Mouse (Mus musculus) lung, adult 18-20 months (tissue): ENCODE data around the gene Gm43552.
A peak's percentile ranks its signal among the peaks of the same experiment; 100 is the strongest.
"Not testable (repeated sequence)": the region's sequence is repeated elsewhere in the genome, so short reads cannot be mapped to it uniquely, and the experiment has no call there.

ENCODE experiments used
- DNase-seq, 2 experiments: peaks; one replicate each; pipeline ENCODE4 v3.0.0; 2022; ENCODE audit warnings: mixed read lengths in 2 of 2

The Gm43552 gene

DNA sequence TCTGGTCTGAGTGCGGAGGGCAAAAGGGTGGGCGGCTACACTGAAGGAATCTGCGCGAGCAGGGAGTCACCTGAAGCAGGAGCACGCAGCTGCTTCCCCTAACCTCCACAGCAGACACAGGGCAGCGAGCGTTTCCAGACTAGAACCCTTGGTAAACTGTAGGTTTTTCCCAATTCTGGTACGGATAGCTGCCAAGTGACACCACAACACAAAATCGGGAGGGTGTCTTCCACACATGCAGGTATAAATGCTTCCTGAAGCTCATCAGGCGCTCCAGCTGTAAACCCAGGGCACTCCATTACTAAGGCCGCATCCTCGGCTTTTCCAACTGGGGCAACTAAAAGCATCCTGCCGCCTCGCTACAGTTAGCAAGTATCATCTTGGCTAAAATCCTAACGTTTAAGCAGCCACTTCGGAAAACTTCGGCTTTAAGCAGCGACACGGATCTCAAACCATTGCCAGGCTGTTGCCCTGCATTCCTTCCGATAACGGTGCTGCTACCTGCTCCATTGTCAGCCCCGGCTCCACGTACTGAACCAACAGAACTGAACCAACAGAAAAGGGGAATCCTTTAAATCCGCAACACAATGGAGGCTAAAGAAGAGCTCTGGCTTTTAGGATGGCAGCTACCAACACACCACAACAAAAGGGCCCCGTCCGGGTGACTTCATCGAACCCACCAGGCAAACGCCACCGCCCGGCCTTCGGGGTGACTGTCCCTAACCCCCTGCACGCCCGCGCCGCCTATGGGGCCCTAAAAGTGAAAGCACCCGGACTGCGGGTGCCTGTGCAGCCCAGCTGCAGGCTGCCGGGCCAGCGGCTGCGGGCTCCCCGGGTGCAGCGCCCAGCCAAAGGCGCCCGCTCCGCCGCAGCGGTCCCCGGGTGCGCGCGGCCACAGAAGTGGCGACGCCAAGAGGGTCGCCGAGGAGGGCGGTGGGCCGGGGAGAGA is 592 bp downstream of the Gm43552 start:
- peak; percentile 74 to 76 for DNase-seq

DNA sequence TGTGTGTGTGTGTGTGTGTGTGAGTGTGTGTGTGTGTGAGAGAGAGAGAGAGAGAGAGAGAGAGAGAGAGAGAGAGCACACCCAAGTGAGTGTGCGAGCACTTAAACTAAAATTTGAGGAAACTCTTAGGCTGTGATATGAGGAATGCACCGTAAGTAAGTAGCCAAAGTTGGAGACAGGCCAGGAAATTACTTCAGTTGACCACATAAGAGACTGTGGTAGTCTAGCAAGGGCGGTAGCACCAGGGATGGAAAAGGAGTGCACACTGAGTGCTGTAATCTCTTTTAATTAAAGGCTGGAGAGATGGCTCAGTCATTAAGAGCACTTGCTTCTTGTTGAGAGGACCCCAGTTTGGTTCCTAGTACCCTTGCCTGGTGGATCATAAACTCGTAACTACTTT is 2.8 kb downstream of the Gm43552 start:
- DNase-seq, result peak; percentile 59 to 83

DNA sequence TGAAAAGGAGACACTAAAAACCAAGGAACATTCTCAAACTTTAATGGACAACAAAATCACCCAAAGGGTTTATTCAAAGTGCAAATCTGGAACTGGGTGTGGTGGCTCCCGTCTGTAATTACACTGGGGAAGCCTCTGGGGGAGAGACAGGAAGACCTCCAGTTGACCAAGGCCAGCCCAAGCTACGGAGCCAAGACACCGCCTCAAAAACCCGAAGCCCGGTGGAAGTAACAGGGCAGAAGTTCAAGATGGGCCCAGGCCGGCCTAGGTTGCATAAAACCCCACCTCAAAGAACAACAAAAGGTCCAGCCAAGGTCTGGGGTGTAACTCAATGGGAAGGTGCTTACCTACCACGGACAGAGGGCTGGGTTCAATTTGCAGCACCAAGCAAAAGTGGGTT is 3.9 kb downstream of the Gm43552 start:
- DNase-seq, result peak; percentile 17 to 24

DNA sequence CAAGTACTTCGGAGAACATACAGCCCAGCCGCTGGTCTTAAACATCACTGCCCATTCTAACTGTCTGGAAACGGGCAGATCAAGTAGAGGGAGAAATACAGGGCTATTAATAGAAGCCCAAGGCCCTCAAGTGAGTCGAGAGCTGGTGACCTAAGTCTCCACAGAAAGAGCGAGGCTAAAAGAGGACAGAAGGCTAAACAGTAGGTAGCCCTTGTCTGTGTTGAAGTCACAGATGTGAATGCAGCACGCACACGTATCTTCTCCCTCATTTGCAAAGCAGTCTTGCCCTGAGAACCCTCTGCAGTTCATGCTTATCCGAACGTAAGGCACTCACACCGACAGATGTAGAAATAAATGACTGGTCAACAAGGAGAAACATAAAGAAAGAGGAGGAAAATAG is 5.3 kb downstream of the Gm43552 start:
- DNase-seq, result peak; percentile 19 to 32

DNA sequence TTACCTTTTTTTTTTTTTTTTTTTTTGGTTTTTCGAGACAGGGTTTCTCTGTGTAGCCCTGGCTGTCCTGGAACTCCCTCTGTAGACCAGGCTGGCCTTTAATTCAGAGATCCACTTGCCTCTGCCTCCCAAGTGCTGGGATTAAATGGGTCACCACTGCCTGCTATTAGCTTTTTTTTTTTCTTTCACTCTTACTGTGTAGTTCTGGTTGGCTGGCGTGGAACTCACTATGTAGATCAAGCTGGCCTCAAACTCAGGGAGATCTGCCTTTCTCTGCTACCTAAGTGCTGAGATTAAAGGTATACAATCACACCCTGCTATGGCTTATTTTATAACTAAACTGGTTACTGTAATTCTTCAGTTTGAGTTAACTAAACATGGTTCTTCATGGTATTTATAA is 6.1 kb downstream of the Gm43552 start:
- DNase-seq, result no peak

DNA sequence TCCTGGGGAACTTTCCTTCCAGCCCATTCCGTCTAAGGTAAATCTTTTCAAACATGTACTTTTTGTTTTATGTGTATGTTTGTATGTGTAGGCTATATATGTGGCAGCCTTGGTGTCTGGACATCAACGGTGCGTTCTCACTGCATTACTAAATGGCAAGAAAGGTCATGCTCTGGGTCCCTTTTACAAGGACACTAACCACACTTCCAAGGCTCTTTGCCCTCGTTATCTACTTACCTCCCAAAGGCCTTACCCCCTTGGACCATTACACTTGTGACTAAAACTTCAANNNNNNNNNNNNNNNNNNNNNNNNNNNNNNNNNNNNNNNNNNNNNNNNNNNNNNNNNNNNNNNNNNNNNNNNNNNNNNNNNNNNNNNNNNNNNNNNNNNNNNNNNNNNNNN is 9.6 kb downstream of the Gm43552 start:
- DNase-seq, result no peak

DNA sequence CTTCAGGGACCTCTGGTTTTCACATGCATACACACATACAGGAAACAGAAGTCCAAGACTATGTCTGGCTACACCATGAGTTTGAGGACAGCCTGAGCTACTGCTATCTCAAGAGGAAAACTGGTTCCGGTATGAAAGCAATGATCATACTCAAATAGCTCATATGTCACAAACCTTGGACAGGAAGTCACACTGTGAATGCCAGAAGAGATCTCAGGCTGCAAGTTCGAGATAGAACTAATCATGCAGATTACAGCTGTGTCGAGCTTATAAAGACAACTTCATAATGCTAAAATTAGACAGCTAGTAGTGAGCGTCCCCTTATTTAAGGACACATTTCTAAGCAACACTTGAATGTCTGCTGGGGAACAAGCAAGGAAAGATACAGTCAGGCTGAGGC is 12.1 kb downstream of the Gm43552 start:
- DNase-seq, result no peak

DNA sequence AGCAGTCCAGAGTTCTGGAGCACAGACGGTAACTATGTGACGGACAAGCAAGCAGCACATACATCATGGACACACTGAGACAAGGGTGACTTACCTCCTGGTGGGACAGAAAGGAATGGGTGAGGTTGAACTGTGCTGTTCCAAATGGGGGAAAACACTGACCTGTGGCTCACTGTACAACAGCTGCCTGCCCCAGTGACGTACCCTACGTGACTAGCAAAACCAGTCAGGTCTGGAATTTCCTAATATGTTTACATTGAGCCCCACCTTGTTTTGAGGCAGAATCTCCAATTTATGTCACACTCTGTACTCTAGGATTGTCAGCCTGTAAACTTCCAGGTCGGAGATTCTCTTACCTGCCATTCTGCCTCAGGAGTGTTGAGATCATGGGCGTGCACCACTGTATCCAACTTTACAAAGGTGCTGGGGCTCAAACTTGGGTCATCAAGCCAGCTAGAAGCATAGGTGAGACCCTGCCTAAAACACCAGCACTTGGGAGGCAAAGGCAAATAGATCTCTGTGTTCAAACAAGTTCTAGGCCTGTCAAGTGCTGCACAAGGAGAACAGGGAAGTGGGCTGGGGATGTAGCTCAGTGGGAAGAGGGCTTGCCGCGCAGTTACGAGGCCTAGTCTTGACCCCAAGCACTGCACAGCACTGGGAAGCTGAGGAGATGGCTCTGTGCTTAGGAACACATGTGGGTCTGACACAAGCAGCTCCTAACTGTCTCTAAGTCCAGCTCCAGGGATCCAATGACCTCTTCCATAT is 12.8 kb downstream of the Gm43552 start:
- DNase-seq, result peak; percentile 12 to 47

DNA sequence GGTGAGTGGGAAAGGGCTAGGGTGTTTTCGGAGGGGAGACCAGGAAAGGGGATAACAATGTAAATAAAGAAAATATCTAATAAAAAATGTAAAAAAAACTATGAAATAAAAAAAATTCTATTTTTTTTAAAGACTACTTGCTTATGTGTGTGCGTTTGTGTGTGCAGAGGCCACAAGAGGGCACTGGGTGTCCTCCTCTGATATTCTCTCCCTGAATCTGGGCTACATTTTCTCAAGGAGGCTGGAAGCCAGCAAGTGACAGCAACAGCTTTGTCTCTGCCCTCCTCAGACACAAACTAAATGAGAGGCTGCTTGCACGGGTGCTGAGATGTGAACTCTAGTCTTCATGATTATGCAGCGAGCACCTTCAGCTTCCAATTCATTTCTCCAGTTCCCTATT is 14.4 kb downstream of the Gm43552 start:
- peak; percentile 38 for DNase-seq

DNA sequence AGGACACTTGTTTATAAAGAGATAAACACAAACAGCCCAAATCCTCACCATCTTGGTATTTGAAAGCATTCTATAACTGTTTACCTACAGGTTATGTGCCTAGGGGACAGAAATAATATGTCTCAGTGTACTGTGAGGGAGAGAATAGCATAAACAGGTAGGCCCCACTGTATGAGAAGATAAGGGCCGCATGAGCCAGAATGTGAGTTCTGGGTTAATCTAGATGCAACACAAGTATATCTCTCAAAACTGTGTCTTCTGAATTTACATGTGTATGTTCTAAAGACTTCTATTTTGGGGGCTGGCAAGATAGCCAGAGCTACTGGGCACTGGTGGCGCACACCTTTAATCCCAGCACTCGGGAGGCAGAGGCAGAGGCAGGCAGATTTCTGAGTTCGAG is 15.9 kb downstream of the Gm43552 start:
- not testable (repeated sequence) for DNase-seq

DNA sequence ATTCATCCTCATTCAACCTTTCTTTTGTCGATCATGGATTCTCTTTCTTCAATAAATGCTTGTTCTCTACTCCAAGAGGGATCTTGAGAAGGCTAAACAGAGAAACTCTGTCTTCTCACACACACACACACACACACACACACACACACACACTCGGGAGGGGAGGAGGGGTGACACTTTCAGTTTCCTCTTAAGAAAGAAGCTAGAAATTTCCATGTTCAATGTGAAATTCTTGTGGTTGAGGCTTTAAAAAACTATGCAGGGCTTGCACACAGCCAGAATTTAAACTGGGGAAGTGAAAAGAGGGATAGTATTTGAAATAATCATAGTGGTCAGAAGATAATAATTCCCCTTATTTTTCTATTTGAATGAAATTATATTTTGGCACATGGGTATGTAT is 16.8 kb downstream of the Gm43552 start:
- DNase-seq, result peak in 1 of 2 experiments; percentile 26

DNA sequence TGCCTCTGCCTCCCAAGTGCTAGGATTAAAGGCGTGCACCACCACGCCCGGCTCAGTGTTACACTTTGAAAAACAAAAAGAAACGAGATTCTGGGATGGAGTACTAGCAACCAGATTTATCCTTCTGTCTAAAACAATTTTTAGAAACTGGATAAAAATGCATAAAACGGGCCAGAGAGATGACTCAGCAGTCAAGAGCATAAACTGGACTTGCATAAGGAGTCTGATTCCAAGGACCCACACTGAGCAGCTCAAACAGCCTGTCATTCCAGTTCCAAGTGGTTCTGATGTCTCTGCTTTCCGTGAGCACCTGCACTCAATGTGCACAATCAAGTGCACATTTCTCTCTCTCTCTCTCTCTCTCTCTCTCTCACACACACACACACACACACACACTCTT is 22.9 kb downstream of the Gm43552 start:
- DNase-seq, result peak in 1 of 2 experiments; percentile 23

DNA sequence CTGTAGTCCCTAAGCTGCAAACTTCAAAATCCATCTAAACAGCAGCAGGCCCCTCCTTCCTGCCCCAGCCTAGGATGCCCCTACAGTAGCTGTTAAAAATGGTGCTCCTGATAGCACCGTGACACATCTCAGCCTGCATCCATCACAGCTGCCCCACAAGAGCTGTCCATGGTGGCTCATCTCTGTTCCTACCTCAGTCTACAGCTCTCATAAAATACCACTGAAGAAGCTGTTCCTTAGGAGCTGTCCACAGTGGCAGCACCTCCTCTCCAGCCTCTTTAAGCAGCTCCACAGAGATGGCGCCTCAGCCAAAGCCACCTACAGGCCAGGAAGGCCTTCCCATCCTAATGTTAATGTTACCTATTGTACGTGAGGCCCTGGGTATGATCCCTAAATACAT is 25.7 kb downstream of the Gm43552 start:
- DNase-seq, result no peak

DNA sequence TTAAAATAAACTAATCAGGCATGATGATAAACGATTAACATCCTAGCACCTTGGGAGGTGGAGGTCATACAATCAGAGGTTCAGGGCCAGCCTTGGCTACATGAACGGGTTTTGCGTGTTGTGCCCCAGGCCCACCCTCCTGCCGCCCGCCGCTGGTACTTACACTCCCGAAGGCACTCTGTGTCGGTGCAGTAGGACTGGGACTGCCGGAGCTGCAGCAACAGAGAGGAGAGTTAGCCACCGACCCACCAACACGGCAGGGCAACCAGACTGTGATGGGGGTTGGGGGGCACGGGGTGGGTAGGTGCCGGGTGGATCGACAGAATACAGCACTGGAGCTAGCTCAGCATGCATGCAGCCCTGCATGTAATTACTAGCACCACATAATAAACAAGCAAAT is 32.3 kb downstream of the Gm43552 start:
- DNase-seq, result no peak

DNA sequence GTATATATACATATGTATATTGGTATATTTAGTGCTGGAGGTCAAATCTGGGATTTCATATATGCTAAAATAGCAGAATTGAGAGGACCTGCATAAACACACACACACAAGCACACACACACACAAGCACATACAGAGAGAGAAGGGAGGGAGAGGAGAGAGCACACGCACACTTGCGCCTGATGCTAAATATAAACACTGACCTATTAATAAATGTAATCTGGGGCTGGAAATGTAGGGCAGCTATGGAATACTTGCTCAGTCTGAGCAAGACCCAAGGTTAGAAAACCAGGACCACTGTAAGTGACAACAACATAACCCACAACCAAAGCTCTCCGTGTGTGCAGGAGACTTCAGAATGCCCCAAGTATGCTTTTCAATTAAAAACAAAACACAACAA is 33.2 kb downstream of the Gm43552 start:
- DNase-seq, result no peak

DNA sequence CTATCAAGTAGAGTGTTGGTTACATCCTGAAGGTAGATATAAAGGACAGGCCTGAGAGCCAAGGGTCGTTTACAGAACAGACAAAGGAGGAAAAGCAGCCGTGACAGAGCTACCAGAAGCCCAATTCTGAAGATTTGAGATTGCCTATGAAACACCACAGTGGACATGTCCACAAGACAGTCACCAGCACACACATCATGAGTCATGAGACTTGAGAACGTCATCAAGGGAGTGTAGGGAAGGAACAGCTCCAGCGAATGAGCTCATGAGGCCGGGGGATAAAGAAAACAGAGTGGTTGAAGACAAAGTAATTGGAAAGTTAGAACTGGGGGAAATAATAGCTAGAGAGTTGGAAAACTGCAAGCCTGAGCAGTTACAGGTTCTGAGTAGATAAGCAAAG is 34.8 kb downstream of the Gm43552 start:
- no peak for DNase-seq

DNA sequence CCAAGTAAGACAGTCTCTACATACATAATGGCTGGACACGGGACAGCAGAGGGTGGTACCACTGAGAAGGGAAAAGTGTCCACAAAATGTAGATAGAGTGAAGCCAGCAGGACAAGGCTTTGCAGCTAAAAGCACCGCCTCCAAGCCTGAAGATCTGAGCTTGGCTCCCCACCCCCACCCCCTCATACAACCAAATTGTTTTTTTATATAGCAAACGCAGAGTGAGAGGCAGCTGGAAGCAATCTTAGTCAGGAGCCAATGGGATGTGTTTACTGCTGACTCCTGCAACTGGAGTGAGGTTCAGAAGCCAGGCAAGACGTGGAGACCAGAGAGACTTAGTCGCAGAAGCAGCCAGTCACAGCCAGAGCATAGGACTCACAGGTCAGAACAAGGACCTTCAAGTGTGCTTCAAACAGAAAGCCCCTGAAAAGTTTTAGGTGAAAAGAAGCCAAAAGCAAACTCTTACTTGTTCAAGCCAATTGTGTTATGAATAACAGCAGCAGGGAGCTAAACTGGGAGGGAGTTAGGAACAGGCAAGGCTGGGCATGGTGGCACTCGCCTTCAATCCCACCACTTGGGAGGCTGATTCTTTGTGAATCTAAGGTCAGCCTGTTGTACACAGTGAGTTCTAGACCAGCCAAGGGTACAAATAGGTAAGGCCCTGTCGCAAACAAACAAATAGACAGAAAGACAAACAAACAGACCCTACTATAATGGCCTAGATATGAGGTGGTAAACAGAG is 35.4 kb downstream of the Gm43552 start:
- DNase-seq, result peak; percentile 15 to 49

DNA sequence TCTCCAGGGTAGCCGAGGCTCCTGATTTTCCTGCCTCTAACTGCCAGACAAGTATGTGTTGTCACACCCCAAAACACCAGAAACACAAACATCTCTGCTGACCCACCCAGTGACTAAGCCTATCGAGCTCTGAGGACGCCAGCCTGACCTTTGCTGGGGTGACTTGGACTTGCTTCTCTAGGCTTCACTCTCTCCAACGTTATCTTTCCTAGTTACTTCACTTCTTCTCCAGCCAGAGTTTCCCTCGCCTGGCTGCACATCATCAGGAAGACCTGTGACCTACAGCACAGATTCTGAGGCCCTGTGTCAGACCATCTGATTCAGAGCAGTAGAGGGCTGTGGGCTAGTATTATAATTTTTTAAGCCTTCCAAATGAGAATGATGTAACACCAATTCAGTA is 37.9 kb downstream of the Gm43552 start:
- peak; percentile 37 to 59 for DNase-seq

DNA sequence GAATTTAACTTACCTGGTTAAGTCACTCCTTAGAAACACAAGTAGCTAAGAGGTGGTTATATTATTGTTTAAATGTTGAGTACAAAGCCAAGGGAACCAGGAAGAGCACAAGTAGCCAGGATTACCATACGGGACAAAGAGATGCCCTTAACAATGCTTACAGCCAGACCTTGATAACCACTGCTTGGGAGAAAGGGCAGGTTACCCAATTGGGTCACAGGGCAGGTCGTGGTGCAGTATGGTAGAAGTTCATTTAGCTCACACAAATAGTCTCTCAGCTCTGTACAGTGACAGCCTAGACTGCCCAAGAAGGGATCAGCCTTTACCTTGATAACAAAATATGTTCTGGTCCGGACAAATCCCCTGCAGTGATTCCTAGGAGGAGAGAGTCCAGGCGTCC is 43.7 kb downstream of the Gm43552 start:
- DNase-seq, result no peak

DNA sequence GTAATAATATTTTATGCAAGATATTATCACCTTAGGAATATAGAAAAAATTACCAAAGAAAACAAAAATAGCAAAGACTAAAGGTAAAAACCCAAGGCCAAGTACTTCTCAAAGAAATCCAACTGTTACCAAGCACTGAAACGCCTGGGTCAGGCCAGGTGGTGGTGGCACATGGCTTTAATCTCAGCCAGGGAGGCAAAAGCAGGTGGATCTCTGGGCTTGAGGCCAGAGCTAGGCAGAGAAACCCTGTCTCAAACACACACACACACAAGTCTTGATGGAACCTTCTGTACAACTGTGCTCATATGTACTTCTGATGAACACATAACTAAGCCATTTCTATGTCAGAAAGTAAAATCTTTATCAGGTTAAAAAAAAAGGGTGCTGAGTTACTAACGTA is 44.8 kb downstream of the Gm43552 start:
- no peak for DNase-seq

DNA sequence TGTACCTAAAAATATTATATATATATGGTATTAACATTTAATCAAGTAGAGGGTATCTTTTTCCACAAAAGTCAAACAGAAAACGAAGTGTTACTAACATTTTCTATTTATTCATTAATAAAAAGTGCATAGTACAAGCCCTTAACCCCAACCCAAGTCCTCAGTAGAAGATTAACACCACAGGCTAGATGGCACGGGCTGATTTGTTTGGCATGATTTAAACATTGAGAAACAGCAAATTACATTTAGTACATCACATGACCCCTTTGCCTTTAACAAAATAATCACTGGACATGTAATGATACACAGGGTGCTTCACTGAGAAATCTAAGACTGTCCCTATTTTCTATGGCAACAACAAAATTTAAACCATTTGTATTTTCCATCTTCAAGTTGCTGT is 45.9 kb downstream of the Gm43552 start:
- DNase-seq, result no peak

DNA sequence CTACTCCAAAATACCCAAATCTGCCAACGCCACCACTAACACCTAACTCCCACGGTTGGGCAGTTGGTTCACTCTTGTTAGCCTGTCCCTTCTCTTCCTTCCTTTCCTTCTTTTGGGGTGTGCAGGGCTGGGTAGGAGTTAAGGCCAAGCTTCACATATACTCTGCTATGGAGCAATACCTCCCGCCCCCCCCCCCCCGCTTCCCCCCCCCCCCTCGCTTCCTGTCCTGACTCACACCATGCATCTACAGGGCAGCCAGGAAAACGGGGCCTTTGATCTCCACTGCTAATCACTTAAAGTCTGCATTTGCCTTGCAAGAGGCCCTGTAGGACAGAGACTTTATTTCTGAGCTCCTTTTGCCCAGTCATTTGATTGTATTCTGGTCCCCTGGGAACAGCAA is 47.7 kb downstream of the Gm43552 start:
- no peak for DNase-seq

DNA sequence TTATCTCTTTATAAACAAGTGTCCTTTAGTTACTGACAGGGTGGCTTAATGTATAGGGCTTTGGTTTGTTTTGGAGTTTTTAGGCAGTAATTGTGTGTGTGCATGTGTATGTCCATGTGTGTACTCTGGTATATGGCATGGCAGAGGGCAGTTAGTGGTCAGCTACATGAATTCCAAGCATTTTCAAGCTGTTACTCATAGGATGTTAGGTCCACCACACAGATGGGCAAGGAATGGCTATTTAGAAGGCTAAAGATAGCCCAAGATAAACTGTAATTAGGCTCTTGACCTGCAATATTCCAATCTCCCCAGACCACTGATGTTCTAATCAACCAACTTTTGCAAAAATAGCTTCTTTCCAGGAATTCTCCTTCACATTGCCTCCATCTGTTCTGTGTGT is 54.6 kb downstream of the Gm43552 start:
- no peak for DNase-seq
